Mouse (Mus musculus): Measurements from ENCODE around the gene Chrng.
A peak's percentile ranks its signal among the peaks of the same experiment; 100 is the strongest.

Gene Chrng

DNA sequence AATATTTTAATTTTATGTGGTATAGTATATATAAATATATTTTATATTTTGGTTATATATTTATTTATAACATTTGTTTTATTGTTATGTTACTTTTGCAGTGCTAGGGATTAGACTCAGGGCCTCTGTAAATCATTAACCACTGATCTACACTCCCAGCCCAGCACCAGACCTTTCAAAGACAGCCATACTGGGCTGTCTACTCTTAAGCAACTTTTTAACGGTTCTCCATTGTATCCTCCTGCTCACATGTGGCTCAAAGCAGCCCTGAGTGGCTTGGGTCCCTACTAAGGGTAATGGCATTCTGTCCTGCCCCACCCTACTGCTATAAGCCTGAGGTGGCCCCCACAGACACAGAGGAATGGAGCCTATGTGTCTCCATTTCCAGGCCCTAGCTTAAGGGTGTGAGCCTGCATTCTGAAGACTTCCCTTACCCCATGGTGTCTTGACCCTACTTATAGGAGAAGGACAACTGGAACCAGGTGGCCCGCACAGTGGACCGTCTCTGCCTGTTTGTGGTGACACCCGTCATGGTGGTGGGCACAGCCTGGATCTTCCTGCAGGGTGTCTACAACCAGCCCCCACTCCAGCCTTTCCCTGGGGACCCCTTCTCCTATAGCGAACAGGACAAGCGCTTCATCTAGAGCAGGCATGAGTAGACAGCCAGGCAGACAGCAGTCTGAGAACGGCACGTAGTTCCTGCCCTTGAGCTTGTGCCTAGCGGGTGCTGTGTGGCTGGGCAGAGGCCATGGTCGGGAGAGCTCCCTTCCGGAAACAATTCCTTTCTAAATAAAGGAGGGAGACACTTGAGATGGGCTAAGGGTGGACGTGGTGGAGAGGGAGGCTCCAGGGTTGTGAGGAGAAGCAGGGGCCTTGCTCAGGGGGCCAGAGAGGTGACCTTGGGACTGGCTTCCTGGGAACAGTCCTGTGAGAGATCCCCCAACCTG lies 6.1 kb upstream of the Chrng start:
- no peak for DNase-seq (ENCODE audit: low spot score)

DNA sequence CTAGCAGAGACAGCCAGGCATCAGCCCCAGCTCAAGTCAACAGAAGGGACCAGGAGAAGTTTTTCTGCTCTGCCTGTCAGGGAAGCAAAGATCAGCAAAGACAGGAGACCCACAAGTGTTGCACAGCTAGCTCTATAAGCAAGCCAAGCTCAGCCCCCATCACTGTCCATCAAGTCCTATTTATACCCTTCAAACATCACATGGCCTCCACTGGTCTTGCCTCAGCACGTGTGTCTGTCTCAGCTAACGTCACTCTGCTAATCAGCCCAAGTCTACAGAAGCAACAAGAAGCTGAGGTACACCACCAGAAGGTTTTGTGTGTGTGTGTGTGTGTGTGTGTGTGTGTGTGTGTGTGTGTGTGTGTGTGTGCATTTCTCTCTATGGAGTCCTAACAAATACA lies 3.6 kb upstream of the Chrng start:
- no peak for DNase-seq (ENCODE audit: low spot score)

DNA sequence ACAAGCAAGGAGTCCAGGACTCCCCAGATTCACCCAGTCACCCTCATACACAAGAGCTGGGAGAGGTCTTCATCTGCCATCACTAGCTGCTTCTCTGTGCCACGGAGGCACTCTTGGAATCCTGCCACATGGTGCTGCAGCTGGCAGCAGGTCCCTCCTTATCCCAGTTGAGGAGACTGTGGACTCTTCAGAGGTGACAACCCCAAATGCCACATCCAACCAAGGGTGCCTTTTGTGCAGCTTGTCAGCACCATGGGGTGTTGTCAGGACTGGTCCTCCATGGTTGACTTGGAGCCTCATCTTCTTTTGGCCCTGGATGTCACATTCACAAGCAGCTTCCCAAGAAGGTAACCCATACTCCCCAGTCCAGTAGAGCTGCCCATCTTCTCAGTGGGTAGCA lies 2.6 kb upstream of the Chrng start:
- DNase-seq (ENCODE audit: low spot score) = no peak

GRCm38 (mm10) chr1:87203779-87204178 lies 678 bp upstream of the Chrng start:
- DNase-seq (ENCODE audit: low spot score) = no peak

GRCm38 (mm10) chr1:87205038-87205437 lies 581 bp downstream of the Chrng start:
- no peak for DNase-seq (ENCODE audit: low spot score)

GRCm38 (mm10) chr1:87205502-87205901 lies 1.0 kb downstream of the Chrng start:
- DNase-seq (ENCODE audit: low spot score) = peak; percentile 29

DNA sequence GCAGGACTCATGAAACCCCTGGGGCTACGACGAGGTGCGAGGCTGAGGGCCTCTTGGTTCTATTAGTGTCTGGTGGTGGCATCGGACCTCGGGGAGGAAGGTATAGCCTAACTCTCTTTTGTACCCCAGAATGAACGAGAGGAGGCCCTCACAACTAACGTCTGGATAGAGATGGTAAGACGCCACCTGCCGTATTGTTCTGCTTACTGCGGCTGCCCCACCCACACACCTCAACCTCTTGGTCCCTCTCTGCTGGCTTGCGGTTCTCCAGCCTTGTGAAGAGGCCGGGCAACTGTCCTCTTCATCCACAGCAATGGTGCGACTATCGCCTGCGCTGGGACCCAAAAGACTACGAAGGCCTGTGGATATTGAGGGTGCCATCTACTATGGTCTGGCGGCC lies 1.9 kb downstream of the Chrng start:
- peak; percentile 46 for DNase-seq (ENCODE audit: low spot score)

DNA sequence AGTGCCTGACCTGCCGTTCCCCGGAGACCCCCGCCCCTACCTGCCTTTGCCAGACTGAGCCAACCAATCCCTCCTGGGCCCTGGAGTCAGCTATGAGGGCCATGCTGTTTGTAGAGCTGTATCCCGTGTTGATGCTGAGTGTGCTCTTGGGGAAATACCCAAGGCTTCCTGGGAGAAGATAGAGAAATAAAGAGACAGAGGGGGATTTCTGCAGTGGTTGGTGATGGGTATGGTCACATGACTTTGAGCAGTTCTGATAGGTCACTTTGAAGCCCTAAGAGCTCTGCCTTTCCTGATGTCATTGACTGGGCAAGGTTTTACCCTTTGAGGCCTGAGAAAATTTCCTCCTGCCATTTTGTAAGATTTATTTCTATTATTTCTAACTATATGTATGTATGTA lies 7.0 kb downstream of the Chrng start:
- no peak for DNase-seq (ENCODE audit: low spot score)

DNA sequence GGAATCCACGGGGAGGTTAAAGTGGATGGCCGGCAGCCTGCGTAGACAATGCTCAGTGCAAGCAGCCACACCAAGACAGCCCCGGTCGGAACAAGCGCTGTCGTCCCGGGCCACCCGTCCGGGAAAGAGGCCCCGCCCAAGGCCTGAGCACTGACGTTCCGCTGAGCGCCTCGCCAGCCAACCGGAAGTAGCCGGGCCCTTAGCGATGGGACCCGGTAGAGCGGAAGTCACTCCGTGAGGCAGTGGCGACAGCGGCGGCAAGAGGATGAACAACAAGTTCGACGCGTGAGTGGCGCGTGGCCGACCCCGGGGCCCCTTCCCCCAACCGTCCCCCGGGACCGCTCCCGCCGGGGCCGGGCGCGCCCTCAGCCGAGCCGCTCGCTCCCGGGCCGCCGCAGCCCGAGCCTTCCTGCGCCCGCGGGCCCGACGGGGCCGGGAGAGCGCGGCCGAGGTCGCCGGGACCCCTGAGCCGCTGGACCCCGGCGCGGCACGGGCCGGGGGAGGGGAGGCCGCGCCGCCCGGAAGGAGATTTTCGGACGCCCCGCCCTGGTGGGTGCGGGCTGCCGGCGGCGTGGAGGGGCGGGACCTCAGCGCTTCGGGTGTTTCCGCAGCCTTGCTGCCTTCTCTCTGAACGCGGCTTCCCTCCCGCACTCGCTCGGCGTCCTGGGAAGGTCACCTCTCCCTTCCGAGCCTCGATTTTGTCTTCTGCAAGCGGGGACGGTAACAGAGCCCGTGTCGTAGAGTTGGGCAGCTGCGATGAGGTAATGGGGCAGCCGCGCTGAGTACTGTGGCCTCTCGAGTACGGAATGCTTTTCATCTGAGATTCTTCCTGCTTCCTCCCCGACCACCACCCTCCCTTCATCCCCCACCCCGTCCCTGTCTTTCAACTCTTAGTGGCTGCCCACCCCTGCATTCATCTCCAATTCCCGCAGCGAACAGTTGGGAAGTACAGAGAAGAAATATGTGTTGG lies 9.6 kb downstream of the Chrng start, which contains the start of gene Eif4e2:
TSS of gene Eif4e2 (plus strand) at position 180 of the 970 bp plus-strand sequence.
- peak; percentile 97 for DNase-seq (ENCODE audit: low spot score)

- no peak for DNase-seq (ENCODE audit: low spot score)
Measured at GRCm38 (mm10) chr1:87214748-87215147, 10.3 kb downstream of the Chrng start.

DNA sequence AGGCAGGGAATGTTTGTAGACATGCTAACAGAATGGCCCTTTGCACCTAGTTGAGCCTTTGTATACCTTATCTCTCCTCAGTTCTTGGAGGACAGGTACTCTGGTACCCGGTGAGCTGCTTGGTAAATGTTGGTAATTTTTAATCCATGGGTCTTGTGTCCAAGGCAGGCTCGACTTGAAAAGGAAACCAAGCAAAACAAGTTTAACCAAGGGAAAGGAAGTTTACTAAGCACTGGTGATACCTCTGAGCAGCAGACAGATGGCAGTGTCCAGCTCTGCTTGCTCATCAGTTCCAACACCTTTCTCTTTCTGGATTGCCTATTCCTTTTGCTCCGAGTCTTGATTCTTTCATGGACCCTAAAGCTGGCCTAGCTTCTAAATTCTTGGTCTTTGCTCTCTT lies 13.5 kb downstream of the Chrng start:
- DNase-seq (ENCODE audit: low spot score) = peak; percentile 24

DNA sequence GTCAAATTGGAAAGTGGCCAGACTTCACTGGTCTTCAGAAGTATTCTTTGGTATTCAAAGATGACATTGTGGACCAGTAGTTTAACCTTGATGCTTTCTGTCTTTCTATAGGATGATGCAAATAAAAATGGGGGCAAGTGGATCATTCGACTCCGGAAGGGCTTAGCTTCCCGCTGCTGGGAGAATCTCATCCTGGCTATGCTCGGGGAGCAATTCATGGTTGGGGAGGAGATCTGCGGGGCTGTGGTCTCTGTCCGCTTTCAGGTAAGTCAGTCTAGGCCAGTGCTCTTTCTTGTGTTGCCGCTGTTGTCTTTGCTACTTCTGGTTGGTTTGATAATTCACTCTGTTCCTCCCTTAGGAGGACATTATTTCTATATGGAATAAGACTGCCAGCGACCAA lies 21.3 kb downstream of the Chrng start:
- no peak for DNase-seq (ENCODE audit: low spot score)

GRCm38 (mm10) chr1:87226409-87227159 lies 22.1 kb downstream of the Chrng start:
- DNase-seq (ENCODE audit: low spot score) = no peak

GRCm38 (mm10) chr1:87227160-87227550 lies 22.7 kb downstream of the Chrng start:
- DNase-seq (ENCODE audit: low spot score) = no peak

GRCm38 (mm10) chr1:87230606-87231005 lies 26.1 kb downstream of the Chrng start:
- DNase-seq (ENCODE audit: low spot score) = no peak

- no peak for DNase-seq (ENCODE audit: low spot score)
Measured at GRCm38 (mm10) chr1:87232197-87232596, 27.7 kb downstream of the Chrng start.

- DNase-seq (ENCODE audit: low spot score) = no peak
Measured at GRCm38 (mm10) chr1:87239056-87239455, 34.6 kb downstream of the Chrng start.

- DNase-seq (ENCODE audit: low spot score) = no peak
Measured at GRCm38 (mm10) chr1:87243021-87243420, 38.6 kb downstream of the Chrng start.

DNA sequence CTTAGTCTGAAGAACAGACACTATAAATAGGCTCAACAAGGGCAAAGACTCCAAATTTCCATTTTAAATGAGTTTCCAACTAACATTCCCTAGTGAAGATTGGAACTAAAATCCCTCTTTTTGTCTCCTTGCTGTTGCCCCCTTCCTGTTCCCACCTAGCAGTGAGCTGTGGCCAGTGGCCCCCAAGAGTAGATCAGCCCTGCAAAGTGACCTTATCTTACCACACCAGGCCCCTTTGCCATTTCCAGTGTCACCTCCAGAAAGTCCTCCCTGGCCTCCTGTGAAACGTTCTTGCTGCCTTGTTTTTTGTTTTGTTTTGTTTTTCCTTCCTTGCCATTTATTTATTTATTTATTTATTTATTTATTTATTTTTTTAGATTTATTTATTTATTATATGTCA lies 41.0 kb downstream of the Chrng start:
- no peak for DNase-seq (ENCODE audit: low spot score)

- peak; percentile 83 for DNase-seq (ENCODE audit: low spot score)
Measured at GRCm38 (mm10) chr1:87245929-87246815, 41.7 kb downstream of the Chrng start.

Measured in embryo, embryonic 10 days (tissue).